Mouse (Mus musculus): Measurements from ENCODE around the gene Apom.

Gene Apom

DNA sequence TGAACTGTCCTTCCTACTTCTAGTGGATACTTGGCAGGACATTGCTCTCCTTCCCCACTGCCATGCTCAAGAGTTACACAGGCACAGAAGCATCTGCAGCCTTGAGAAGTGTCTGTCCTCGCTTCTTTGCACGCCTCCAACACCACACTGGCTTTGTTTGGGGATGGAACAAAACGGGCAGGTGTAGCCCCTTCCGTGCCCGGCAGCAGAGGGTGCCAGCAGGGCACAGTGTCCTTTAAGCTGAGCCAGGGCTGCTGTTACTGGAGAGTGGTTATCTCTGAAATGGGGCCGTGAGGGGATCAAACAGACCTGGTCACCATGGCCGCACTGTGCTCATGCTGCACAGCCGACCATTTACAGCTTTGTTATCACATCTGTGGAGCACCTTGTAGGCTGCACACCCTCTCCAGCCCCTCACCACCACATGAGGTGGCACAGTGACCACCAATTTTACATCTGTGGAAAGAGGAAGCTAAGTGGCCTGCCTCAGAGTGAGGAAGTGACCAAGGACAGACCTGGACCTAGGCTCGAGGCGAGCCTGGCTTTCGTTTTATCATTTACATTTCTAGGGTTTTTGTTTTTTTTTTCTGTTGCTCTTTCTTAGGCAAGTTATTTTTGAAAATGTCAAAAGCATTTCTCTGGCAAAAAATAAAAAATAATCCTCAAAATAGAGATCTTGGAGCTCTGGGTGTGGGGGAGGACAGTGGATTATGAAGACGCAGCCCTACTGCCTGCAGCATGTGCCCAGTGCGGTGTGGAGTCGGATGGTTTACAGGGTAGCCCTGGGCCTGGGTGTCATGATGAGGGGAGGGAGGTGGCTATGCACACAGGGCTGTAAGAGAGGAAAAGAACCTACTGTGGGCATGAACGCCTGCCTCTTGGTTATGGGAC, 37.1 kb downstream of the Apom start:
- DNase-seq, result peak in 1 of 2 experiments; percentile 40

DNA sequence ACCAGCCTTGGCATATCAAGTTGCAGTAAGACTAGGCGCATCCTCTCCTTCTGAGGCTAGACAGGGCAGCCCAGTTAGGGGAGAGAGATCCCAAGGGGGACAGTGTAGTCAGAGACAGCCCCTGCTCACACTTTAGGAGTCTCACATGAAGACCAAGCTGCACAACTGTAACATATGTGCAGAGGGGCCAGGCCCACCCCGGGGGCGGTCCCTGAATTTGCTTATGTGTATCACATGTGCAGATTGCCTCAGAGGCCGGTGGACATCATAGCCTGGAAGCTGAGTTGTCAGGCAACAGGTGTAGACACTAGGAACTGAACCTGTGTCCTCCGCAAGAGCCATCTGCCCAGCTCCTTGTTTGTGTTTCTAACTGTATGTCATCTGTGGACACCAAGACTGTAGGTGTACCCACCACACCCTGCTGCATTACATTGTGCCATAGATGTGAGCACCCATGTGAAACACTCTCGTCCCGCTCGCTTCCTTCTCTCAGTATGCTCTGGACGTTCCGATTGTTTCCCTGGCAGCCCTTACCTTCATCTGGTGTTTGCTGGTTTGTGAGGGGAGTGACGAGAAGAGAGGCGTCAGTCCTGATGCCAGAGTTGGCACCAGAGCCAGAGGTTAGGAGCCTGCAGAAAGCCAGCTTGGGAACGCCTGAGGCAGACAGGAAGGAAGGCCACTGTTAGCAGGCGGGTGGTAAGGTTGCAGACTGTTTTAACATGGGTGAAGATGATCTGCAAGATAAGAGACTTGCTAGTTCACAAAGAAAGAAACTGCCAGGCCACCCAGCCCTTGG, 39.2 kb downstream of the Apom start:
- no peak for DNase-seq

DNA sequence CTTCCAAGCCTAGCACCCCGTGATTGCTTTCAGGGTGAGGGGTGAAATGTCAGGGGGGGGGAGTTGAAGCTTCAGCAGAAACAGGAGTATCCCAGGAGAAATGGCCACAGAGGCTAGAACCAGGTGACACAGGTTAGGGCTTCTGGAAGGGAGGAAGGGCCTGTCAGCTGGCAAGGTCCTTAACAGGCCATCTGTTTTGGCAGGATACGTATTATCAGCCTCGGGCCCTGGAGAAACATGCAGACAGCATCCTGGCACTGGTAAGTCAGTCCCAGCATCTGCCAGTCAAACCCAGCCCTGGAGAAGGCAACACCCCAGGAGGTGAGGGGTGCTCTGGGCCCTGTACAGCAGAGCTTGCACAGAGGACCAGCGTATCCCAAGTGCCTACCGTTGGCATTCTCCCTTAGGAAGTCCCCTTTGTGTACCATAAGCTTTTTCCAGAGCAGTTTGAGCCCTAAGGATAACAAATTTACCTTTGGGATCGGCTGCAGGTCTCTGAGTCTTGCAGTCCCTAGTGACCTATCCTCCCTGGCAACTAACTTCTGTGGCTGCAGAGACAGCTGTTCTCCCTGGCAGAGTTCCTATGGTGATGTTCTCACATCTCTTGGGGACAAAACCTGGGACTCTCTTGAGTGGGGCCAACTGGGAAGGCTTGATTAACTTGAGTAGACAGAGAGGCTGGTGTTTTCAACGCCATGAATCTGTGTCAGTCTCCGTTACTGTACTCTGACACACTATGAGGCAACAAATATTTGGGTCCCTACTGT, 41.5 kb downstream of the Apom start:
- DNase-seq, result peak; percentile 87

DNA sequence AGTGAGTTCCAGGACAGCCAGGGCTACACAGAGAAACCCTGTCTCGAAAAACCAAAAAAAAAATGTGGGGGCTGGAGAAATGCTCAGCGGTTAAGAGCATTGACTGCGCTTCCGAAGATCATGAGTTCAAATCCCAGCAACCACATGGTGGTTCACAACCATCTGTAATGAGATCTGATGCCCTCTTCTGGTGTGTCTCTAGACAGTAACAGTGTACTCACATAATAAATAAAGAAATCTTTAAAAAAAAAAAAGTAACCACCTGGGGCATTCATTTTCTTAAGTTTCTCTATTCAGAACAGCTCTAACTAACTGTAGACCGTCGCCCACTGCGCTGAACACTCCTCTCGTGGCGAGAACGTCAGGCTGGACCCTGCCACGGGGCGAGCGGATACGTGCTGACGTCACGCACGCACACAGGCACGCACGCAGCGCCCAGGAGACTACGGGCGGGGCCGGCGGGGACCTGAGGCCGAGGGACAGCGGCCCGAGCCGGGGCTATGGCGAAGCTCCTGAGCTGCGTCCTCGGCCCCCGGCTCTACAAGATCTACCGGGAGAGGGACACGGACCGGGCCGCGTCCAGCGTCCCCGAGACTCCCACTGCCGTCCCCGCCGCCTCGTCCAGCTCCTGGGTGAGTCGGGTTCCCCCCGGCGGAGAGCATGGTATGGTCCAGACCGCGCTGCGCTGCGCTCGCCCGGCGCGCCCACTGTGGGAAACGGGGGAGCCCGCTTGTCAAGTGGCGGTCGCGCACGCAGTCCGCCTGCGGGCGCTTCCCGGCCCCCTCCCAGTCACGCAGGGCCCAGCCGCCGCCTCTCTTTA, 42.8 kb downstream of the Apom start, which contains the start of gene Abhd16a:
Gene Abhd16a, plus strand, starts transcription at position 439 of the 820 bp plus-strand sequence.
- peak; percentile 96 to 97 for DNase-seq

DNA sequence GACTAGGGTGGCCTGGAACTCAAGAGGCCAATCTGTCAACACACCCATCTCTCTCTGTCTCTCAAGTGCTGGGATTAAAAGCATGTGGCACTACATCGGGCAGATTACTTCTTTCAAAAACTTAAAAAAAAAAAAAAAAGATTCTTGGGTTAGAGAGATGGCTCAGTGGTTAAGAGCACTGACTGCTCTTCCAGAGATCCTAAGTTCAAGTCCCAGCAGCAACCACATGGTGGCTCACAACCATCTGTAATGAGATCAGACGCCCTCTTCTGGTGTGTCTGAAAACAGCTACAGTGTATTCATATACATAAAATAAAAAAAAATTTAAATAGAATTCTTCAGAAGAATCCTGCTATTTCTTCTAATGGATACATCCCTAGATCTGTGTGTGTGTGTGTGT, 43.7 kb downstream of the Apom start:
- DNase-seq, result peak in 1 of 2 experiments; percentile 48

DNA sequence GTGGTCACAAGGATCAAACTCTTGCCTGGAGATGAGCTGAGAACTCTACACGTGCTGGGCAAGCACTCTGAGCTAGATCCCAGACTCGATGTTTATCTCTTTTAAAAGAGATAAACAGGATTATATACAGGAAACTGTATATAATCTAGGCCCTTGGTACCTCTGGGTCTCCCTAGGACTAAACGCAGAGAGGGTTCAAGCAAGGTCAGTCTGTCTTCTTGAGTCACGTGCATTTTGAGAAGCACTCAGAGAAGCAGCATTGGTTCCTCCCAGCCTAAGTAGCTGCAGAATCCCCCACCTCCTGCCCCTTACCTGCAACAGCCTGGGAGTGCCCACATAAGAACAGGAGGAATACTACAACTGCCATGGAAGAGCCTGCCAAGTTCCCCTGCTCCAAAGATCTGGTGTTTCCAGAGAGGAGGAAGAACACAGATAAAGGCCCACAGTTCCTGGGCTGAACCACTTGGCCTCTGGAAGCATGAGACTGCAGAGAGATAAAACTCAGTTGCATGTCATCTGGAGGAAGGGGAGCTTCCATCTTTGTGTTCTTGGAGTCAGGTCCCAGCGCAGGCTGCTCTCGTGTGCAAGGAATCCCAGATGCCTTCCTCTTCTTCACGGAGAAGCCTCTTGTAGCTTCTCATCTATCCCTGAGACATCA, 46.5 kb downstream of the Apom start, which contains the start of gene Ly6g6f:
Gene Ly6g6f, minus strand, starts transcription at position 403 of the 658 bp plus-strand sequence.
- no peak for DNase-seq

DNA sequence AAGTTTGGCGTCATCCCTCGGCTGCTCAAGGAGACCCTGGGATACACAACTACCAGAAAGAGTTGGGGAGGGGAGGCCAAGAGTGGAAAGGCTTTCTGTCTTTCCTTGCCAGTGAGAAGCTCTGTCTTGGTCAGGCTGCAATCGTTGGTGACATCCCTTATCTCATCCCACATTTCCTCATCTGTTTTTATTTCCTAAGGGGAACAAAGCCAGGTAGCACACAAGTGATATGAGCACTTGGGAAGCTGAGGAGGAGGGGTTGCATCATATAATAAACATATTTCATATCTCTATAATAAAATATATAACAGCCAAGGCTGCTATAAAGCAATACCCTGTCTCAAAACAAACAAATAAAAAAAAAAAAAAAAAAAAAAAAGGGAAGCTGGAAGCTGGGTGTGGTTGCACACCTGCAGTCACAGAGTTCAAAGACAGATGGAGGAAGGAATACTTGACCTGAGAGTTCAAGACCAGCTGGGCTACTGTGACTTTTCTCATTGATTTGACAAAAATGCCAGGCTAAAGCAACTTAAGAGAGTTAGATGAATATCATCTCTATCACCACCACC, 47.8 kb downstream of the Apom start:
- no peak for DNase-seq

DNA sequence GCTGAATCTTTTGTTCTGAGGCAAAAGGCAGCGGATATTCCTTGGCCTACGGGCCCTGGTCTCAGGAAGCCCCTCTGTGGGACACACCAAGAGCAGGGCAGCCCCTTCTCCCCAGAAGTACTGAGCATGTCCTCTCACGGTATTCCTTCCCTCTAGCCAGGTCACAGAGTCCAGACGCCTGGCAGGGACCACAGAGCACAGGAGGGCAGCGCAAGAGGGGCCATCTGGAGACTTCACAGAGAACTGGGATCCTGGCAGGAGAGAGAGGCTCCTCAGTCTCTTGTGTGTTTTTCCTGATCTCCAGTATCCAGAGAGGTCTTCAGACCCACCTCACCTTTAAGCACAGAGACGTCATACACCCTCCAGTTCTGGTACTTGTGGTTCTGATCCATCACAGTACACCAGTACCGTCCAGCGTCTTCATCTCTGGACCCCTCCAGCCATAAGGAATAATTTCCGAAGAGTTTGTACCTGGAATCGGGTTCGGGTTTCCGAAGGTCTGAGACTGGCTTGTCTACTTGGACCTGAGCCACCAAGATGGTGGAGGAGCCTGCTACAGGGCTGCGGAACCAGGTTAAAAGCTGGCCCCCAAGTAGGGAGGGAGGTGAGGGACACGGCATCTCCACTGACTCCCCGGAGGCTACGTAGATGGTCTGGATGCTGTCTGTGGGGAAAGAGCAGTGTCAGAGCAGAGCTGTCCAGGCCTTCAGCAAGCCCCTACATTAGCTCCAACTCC, 48.8 kb downstream of the Apom start:
- peak; percentile 82 to 83 for DNase-seq

DNA sequence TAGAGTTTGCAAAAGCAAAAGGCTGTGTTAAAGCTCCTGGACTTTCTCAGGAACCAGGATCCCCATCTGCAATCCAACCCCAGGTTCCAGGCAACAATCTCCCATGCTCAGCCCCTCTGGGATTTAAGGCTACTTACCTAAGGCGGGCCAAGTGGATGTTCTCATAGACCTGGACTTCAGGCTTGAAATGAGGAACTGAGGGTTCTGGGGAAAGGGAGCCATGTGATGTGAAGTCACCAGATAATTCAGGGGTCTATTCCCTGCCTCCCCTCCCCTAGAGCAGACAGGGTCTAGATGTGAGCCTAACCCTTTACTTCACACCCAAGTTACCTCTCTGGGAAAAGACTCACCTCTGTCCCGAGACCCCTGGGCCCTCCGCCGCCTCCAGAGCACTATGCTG, 51.1 kb downstream of the Apom start:
- DNase-seq, result no peak

DNA sequence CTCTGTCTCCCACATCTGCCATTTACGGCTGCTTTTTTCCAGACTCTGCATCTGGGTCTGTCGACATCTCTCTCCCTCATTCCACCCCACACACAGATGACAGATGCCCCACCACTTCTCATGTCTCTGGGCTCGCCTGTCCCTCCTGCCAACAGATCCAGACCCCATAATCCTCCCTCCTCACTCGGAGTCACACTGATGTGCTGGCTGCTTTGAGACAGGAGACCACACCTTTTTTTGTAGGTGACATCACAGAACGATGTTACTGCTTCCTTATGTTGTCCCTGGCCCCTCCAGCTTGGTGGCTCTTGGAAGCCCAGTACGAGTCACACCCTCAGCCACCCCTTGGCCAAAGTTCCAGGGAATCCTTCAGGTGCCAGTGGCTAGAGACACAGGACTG, 51.6 kb downstream of the Apom start:
- no peak for DNase-seq

DNA sequence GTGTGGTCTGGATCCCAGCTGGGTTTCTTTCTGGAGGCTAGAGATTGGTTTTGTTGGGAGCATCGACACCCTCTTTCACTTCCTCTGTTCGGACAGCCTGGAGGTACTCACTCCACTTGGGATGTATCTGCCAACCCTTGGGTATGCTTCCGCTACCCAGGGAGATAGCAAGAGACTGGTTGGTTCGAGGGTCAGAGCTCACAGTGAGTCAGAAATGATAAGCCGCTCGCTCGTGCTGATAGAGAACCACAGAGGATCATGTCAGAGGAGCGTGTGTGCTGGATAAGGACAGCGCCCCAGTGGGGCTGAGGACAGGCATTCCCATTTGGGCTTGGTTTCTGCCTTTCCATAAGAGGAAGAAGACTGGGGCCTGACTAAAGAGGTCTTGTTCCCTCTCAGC, 52.1 kb downstream of the Apom start:
- DNase-seq, result peak in 1 of 2 experiments; percentile 40

Measured in cerebellum, postnatal 25 days (tissue).